Mouse (Mus musculus) midbrain, embryonic 13.5 days (tissue): ENCODE data around the gene Wdr63. TPM values are rescaled to one million over a fixed set of nuclear protein-coding genes. Genes with fewer than 3 reads are reported as not detected.

Experiments used
- ATAC-seq: fragments of 200-750 bp; cut with Nextera tagmentation; 2 replicates; pipeline ENCODE4 v1.8.0; 2017; ENCODE audit warnings: mild to moderate bottlenecking, moderate TSS enrichment, moderate library complexity
- H3K27ac ChIP-seq: fragments of 300-500 bp; sonication (generic); 2 replicates; pipeline ENCODE4 v1.5.1; 2015; ENCODE audit warnings: inconsistent platforms, mild to moderate bottlenecking, moderate library complexity
- H3K27me3 ChIP-seq: fragments of 300-500 bp; sonication (generic); 2 replicates; pipeline ENCODE4 v1.6.1; 2015; ENCODE audit warnings: mild to moderate bottlenecking, inconsistent platforms
- H3K36me3 ChIP-seq: fragments of 300-500 bp; sonication (generic); 2 replicates; pipeline ENCODE4 v1.6.1; 2015; ENCODE audit warnings: mild to moderate bottlenecking, inconsistent platforms
- H3K4me1 ChIP-seq: fragments of 300-500 bp; sonication (generic); replicated peaks from 2 replicates; pipeline ENCODE4 v1.6.1; 2015; ENCODE audit warnings: inconsistent platforms
- H3K4me2 ChIP-seq: fragments of 300-500 bp; sonication (generic); replicated peaks from 2 replicates; pipeline ENCODE4 v1.6.1; 2015; ENCODE audit warnings: moderate library complexity, mild to moderate bottlenecking, inconsistent platforms
- H3K4me3 ChIP-seq: fragments of 300-500 bp; sonication (generic); replicated peaks from 2 replicates; pipeline ENCODE4 v1.5.1; 2015; ENCODE audit warnings: mild to moderate bottlenecking, inconsistent platforms
- H3K9ac ChIP-seq: fragments of 300-500 bp; sonication (generic); replicated peaks from 2 replicates; pipeline ENCODE4 v1.6.1; 2015; ENCODE audit warnings: mild to moderate bottlenecking, inconsistent platforms
- H3K9me3 ChIP-seq: fragments of 300-500 bp; sonication (generic); 2 replicates; pipeline ENCODE4 v1.6.1; 2016; ENCODE audit warnings: mild to moderate bottlenecking, inconsistent platforms
- WGBS: fragments of 180-500 bp; shearing (Covaris S2); methylation state at CpG from one replicate; pipeline ENCODE4 v1.1.7; 2015; 5-methylcytosine and 5-hydroxymethylcytosine counted together
- polyA plus RNA-seq: library from polyadenylated mRNA; unstranded; fragments of >200 nt; fragmentation: Nextera tagmentation; extraction: Ambion mirVana; gene quantifications from 2 replicates; pipeline ENCODE4 v1.2.1, GENCODE M21; 2015

Gene Wdr63
- polyA plus RNA-seq, 1 experiment from 2014 or later: 0.57 TPM

GRCm38 (mm10) chr3:145993481-145994201 lies 114.3 kb downstream of the Wdr63 start:
- ATAC-seq: no peak
- Histone ChIP-seq H3K4me2 (no peak overlapping the region), H3K36me3 (no peaks in the 10 kb centered on the region), H3K9ac (no peak overlapping the region), H3K27me3 (peaks cover 12% of the 10 kb centered on the region), H3K27ac (no peak overlapping the region), H3K4me3 (no peak overlapping the region), H3K9me3 (no peaks in the 10 kb centered on the region), H3K4me1 (peaks cover 12% of the 10 kb centered on the region)
- 90% methylated on average over 14 of the region's 14 CpGs for WGBS

GRCm38 (mm10) chr3:145992796-145993195 lies 115.1 kb downstream of the Wdr63 start:
- Histone ChIP-seq H3K27me3 (peaks cover 19% of the 10 kb centered on the region), H3K9me3 (no peaks in the 10 kb centered on the region), H3K27ac (no peak overlapping the region), H3K9ac (no peak overlapping the region), H3K36me3 (no peaks in the 10 kb centered on the region), H3K4me3 (no peak overlapping the region), H3K4me1 (peaks cover 19% of the 10 kb centered on the region), H3K4me2 (no peak overlapping the region)
- ATAC-seq: no peak
- 91% methylated on average over 10 of the region's 10 CpGs for WGBS

- peaks cover 24% of the 10 kb centered on the region for H3K27me3 ChIP-seq
- ATAC-seq: no peak
- WGBS: 90% methylated on average over 10 of the region's 10 CpGs
- peaks cover 19% of the 10 kb centered on the region for H3K4me1 ChIP-seq
- H3K4me2 ChIP-seq: no peak overlapping the region
- no peak overlapping the region for H3K27ac ChIP-seq
- no peaks in the 10 kb centered on the region for H3K9me3 ChIP-seq
- no peaks in the 10 kb centered on the region for H3K36me3 ChIP-seq
- no peak overlapping the region for H3K4me3 ChIP-seq
- H3K9ac ChIP-seq: no peak overlapping the region
Observed at GRCm38 (mm10) chr3:145991976-145992730, 115.8 kb downstream of the Wdr63 start.

GRCm38 (mm10) chr3:145991130-145991529 lies 116.8 kb downstream of the Wdr63 start:
- peaks cover 32% of the 10 kb centered on the region for H3K27me3 ChIP-seq
- no peak overlapping the region for H3K4me2 ChIP-seq
- 90% methylated on average over 13 of the region's 13 CpGs for WGBS
- no peaks in the 10 kb centered on the region for H3K36me3 ChIP-seq
- peaks cover 19% of the 10 kb centered on the region for H3K4me1 ChIP-seq
- no peak overlapping the region for H3K9ac ChIP-seq
- no peak overlapping the region for H3K4me3 ChIP-seq
- H3K9me3 ChIP-seq: no peaks in the 10 kb centered on the region
- ATAC-seq: no peak
- H3K27ac ChIP-seq: no peak overlapping the region

Other genes starting within 250 kb of the Wdr63 start
- 36.0 and 40.0 TPM in 2 replicates for gene Bcl10, start 185.3 kb downstream of the Wdr63 start, polyA plus RNA-seq
- gene 2410004B18Rik, start 170.1 kb downstream of the Wdr63 start, polyA plus RNA-seq: 70.0 and 73.0 TPM in 2 replicates
- gene Syde2, start 120.3 kb downstream of the Wdr63 start, polyA plus RNA-seq: 0.39 and 0.52 TPM in 2 replicates
- gene Mcoln3, start 9.3 kb upstream of the Wdr63 start, polyA plus RNA-seq: 0.95 and 0.96 TPM in 2 replicates
- 0.22 and 0.35 TPM in 2 replicates for gene Mcoln2, start 41.7 kb upstream of the Wdr63 start, polyA plus RNA-seq
- gene Lpar3, start 112.8 kb upstream of the Wdr63 start, polyA plus RNA-seq: 0.13 and 0.35 TPM in 2 replicates